Mouse (Mus musculus) ovary, adult 2 months (tissue): Measurements from ENCODE around the gene Mei1. TPM values are rescaled to one million over a fixed set of nuclear protein-coding genes. Genes with fewer than 3 reads are reported as not detected.

Source experiments
- polyA plus RNA-seq: library from polyadenylated mRNA; depleted of rRNA; stranded (reverse); fragments of >200 nt; gene quantifications from 2 replicates; pipeline ENCODE4 v1.2.3, GENCODE M21; 2012; rRNA removed

Gene Mei1
- polyA plus RNA-seq: not detected in 2 replicates

GRCm38 (mm10) chr15:82069898-82070297 lies at the start of gene Mei1:
Mei1 (plus strand) TSS chr15:82069996.

GRCm38 (mm10) chr15:82033762-82034161 lies 36.0 kb upstream of the Mei1 start, which contains the start of gene Desi1:
Desi1 (minus strand) TSS chr15:82033862.

GRCm38 (mm10) chr15:82047080-82047883 lies 22.5 kb upstream of the Mei1 start, which contains the start of gene Snu13:
Snu13 (minus strand) TSS chr15:82047598.

GRCm38 (mm10) chr15:82058719-82059201 lies 11.0 kb upstream of the Mei1 start, which contains the start of gene 4930407I10Rik:
4930407I10Rik (plus strand) TSS chr15:82059151.

GRCm38 (mm10) chr15:82127426-82128374 lies 57.9 kb downstream of the Mei1 start, which contains the start of gene Ccdc134:
Ccdc134 (plus strand) TSS chr15:82127922.

GRCm38 (mm10) chr15:82146770-82147610 lies 77.2 kb downstream of the Mei1 start, which contains the start of gene Srebf2:
Srebf2 (plus strand) TSS chr15:82147181.

Other genes starting within 250 kb of the Mei1 start
- 26.7 and 32.4 TPM in 2 replicates for gene Tob2, start 211.2 kb upstream of the Mei1 start, polyA plus RNA-seq
- 42.5 and 42.6 TPM in 2 replicates for gene Phf5a, start 198.1 kb upstream of the Mei1 start, polyA plus RNA-seq
- gene Aco2, start 197.7 kb upstream of the Mei1 start, polyA plus RNA-seq: 206 and 228 TPM in 2 replicates
- 21.0 and 21.5 TPM in 2 replicates for gene Polr3h, start 143.8 kb upstream of the Mei1 start, polyA plus RNA-seq
- gene Csdc2, start 133.2 kb upstream of the Mei1 start, polyA plus RNA-seq: 50.8 and 58.3 TPM in 2 replicates
- gene Pmm1, start 109.1 kb upstream of the Mei1 start, polyA plus RNA-seq: 99.8 and 100 TPM in 2 replicates
- 0.18 TPM in 1 of 2 replicates, not detected in the other for gene 1700029P11Rik, start 89.5 kb upstream of the Mei1 start, polyA plus RNA-seq
- 17.3 and 19.2 TPM in 2 replicates for gene Xrcc6, start 82.2 kb upstream of the Mei1 start, polyA plus RNA-seq
- gene Desi1, start 36.1 kb upstream of the Mei1 start, polyA plus RNA-seq: 30.1 and 30.3 TPM in 2 replicates
- gene Snu13, start 22.4 kb upstream of the Mei1 start, polyA plus RNA-seq: 67.2 and 91.8 TPM in 2 replicates
- gene 4930407I10Rik, start 10.8 kb upstream of the Mei1 start, polyA plus RNA-seq: not detected in 2 replicates
- gene Ccdc134, start 57.9 kb downstream of the Mei1 start, polyA plus RNA-seq: 11.3 and 13.1 TPM in 2 replicates
- gene Srebf2, start 77.2 kb downstream of the Mei1 start, polyA plus RNA-seq: 200 and 245 TPM in 2 replicates
- gene Shisa8, start 142.8 kb downstream of the Mei1 start, polyA plus RNA-seq: 22.3 and 47.9 TPM in 2 replicates
- 0.60 and 1.7 TPM in 2 replicates for gene Tnfrsf13c, start 154.4 kb downstream of the Mei1 start, polyA plus RNA-seq
- 32.5 and 34.3 TPM in 2 replicates for gene Cenpm, start 174.8 kb downstream of the Mei1 start, polyA plus RNA-seq
- gene 1500009C09Rik, start 182.4 kb downstream of the Mei1 start, polyA plus RNA-seq: 0.14 and 0.42 TPM in 2 replicates
- gene Sept3, start 204.9 kb downstream of the Mei1 start, polyA plus RNA-seq: 1.1 and 1.9 TPM in 2 replicates
- 0.18 and 0.24 TPM in 2 replicates for gene Wbp2nl, start 229.0 kb downstream of the Mei1 start, polyA plus RNA-seq